Mouse (Mus musculus): Measurements from ENCODE around the gene Gal3st3.

DNA sequence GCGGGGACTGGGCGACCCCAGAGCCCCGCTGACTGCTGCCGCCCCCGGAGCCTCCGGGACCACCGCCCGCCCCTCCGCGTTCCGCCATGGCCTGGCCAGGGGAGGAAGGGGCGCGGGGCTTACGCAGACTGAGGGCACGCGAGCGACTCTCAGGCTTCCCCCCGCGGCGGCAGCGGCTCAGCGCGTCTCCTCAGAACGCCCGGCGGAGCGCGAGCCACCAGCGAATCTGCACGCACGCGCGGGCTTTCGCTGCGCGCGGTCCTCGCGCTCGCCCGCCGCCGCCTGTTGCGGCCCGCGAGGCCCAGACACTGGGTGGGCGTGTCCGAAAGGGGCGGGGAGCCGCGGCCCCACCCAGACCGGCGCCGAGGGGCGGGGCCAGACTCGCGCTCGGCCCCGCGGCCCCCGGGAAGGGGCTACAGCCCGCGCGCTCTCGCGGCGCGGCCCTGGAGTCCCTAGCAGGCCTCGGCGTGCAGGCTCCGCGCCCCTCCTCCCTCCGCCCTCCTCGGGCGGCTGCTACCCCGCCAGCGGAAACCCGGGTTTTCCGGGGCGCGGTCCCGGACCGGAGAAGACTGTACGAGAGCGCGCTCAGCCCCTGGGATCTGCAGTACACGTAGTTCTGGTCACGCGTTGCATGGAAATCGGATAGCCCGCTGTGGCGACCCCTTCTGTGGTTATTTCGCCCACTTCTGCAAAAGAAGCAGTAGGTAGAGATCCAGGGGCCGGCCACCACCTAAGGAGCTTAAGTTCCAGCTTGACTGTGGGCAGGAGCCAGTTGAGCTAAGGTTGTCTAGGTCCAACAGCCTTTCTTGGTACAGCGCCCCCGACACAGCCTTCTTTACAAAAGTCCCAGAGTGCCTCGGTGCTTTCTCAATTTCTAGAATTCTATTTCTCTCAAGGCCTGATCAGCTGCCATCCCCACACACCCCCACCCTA, 25.1 kb upstream of the Gal3st3 start, which contains the start of gene Pacs1:
- TF ChIP-seq EP300 (IDR thresholded peaks at IDR 0.05; ENCODE audit: low read depth) (no peak), CTCF (IDR thresholded peaks at IDR 0.05; ENCODE audit: low read depth) (no peak)

Measured in liver, embryonic 14.5 days (tissue).